Mouse (Mus musculus): ENCODE data around the gene Nlrp10. TPM values are rescaled to one million over a fixed set of nuclear protein-coding genes. Genes with fewer than 3 reads are reported as not detected.

The Nlrp10 gene
- 2.7 TPM for polyA plus RNA-seq (2015; fragmentation: Illumina TruSeq; extraction: RNeasy Lipid Tissue Mini Kit (QIAGEN cat#74804); ENCODE audit: insufficient read depth, low replicate concordance)

DNA sequence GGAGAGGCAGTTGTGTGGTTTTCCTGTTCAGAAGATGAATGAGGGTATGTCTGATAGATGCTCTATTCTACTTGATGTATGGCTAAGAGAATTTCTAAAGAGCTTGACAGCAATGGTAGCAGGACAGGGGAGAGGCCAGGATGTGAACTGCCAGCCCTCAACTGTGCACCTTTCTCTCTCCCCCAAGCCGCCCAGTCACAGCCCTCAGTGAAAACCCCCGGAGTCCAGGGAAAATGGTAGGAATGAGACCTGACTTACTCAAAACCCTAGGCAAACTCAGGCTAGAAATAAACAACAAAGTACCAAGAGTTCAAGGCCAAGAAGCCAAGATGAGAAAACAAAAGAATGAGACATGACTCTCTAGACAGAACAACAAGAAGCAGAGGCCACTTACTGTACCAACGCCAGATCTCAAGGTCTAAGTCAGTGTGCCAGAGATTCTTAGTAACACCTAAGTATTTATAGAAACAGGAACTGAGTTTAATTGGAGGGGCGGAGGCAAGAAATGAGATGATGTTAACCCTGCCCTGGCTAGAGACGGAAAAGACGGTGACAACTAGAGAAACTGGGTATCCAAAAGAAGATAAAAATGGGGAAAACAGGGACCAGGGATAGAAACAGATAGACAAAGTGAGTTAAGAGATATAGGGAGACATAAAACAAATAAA, at the start of gene Nlrp10:
Gene Nlrp10, minus strand, starts transcription at position 453 of the 668 bp plus-strand sequence.

DNA sequence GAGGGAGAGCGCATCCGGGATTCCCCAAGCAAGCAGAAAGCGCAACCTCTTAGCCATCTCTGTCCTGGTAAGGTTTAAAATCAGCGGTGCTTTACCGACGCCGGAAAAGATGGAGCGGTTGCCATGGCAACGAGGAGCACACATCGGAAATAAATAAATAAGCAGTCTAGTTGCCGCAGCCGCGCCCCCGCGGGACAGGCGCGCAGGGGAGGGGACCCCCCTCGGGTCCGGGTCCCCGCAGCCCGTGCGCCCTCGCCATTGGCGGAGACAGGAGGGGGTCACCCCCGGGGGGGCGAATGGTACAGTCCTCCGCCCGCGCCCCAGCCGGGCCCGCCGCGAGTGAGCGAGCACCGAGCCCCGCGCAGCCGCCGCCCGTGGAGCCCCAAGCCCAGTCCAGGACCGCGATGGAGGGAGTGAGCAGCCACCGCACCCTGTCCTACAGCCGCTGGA, 20.4 kb upstream of the Nlrp10 start, which contains the start of gene Tub:
Gene Tub, plus strand, starts transcription at position 27 of the 450 bp plus-strand sequence.

GRCm38 (mm10) chr7:108933794-108934731, 4.1 kb upstream of the Nlrp10 start, which contains the start of gene Eif3f:
Gene Eif3f, plus strand, starts transcription at chr7:108934417.

GRCm38 (mm10) chr7:108894320-108894719, 35.7 kb downstream of the Nlrp10 start, which contains the start of gene Olfr519:
Gene Olfr519, minus strand, starts transcription at chr7:108894420.

GRCm38 (mm10) chr7:108884906-108885305, 45.1 kb downstream of the Nlrp10 start, which contains the start of gene Olfr518:
Gene Olfr518, minus strand, starts transcription at chr7:108885006.

DNA sequence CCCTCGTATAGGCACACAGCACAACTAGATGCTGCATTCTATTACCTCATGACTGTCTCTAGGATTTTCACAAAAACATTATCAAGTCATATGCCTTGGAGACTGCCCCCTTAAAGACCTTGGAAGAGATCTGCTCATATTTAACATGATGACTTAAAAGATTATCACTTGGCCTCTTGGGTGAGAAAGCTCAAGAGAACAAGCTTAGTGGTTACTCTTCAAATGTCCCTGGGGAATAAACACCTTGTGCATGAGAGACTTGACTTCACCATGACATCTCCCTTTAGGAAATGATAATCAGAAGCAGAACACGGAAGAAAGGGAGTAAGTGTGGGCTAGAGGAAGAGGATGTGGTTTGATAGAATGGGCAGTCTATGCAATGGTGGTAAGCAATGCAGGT, 57.7 kb downstream of the Nlrp10 start, which contains the start of gene Olfr517:
Gene Olfr517, minus strand, starts transcription at position 101 of the 400 bp plus-strand sequence.

Other genes with a start within 250 kb of the Nlrp10 start
- not detected for gene Olfr512, start 216.9 kb downstream of the Nlrp10 start, polyA plus RNA-seq (2015; fragmentation: Illumina TruSeq; extraction: RNeasy Lipid Tissue Mini Kit (QIAGEN cat#74804); ENCODE audit: insufficient read depth, low replicate concordance)
- gene Olfr513, start 179.2 kb downstream of the Nlrp10 start, polyA plus RNA-seq (2015; fragmentation: Illumina TruSeq; extraction: RNeasy Lipid Tissue Mini Kit (QIAGEN cat#74804); ENCODE audit: insufficient read depth, low replicate concordance), result not detected
- not detected for gene Olfr514, start 104.2 kb downstream of the Nlrp10 start, polyA plus RNA-seq (2015; fragmentation: Illumina TruSeq; extraction: RNeasy Lipid Tissue Mini Kit (QIAGEN cat#74804); ENCODE audit: insufficient read depth, low replicate concordance)
- gene Olfr516, start 79.6 kb downstream of the Nlrp10 start, polyA plus RNA-seq (2015; fragmentation: Illumina TruSeq; extraction: RNeasy Lipid Tissue Mini Kit (QIAGEN cat#74804); ENCODE audit: insufficient read depth, low replicate concordance), result not detected
- gene Olfr517, start 57.8 kb downstream of the Nlrp10 start, polyA plus RNA-seq (2015; fragmentation: Illumina TruSeq; extraction: RNeasy Lipid Tissue Mini Kit (QIAGEN cat#74804); ENCODE audit: insufficient read depth, low replicate concordance), result not detected
- not detected for gene Olfr518, start 45.2 kb downstream of the Nlrp10 start, polyA plus RNA-seq (2015; fragmentation: Illumina TruSeq; extraction: RNeasy Lipid Tissue Mini Kit (QIAGEN cat#74804); ENCODE audit: insufficient read depth, low replicate concordance)
- gene Olfr519, start 35.8 kb downstream of the Nlrp10 start, polyA plus RNA-seq (2015; fragmentation: Illumina TruSeq; extraction: RNeasy Lipid Tissue Mini Kit (QIAGEN cat#74804); ENCODE audit: insufficient read depth, low replicate concordance), result not detected
- 187 TPM for gene Eif3f, start 4.2 kb upstream of the Nlrp10 start, polyA plus RNA-seq (2015; fragmentation: Illumina TruSeq; extraction: RNeasy Lipid Tissue Mini Kit (QIAGEN cat#74804); ENCODE audit: insufficient read depth, low replicate concordance)
- 0.46 TPM for gene Tub, start 20.2 kb upstream of the Nlrp10 start, polyA plus RNA-seq (2015; fragmentation: Illumina TruSeq; extraction: RNeasy Lipid Tissue Mini Kit (QIAGEN cat#74804); ENCODE audit: insufficient read depth, low replicate concordance)
- 0.76 TPM for gene Ric3, start 153.2 kb upstream of the Nlrp10 start, polyA plus RNA-seq (2015; fragmentation: Illumina TruSeq; extraction: RNeasy Lipid Tissue Mini Kit (QIAGEN cat#74804); ENCODE audit: insufficient read depth, low replicate concordance)
- 0.35 TPM for gene Lmo1, start 245.0 kb upstream of the Nlrp10 start, polyA plus RNA-seq (2015; fragmentation: Illumina TruSeq; extraction: RNeasy Lipid Tissue Mini Kit (QIAGEN cat#74804); ENCODE audit: insufficient read depth, low replicate concordance)

Measured in spleen, adult 10 weeks (tissue).